Mouse (Mus musculus): ENCODE results near the gene Hmgb3. TPM values are rescaled to one million over a fixed set of nuclear protein-coding genes. Genes with fewer than 3 reads are reported as not detected.
"Not testable (repeated sequence)": the region's sequence is repeated elsewhere in the genome, so short reads cannot be mapped to it uniquely, and the experiment has no call there.

The Hmgb3 gene
- 648 and 679 TPM in 2 replicates for polyA plus RNA-seq (2016; fragmentation: Nextera tagmentation; extraction: Ambion mirVana)

DNA sequence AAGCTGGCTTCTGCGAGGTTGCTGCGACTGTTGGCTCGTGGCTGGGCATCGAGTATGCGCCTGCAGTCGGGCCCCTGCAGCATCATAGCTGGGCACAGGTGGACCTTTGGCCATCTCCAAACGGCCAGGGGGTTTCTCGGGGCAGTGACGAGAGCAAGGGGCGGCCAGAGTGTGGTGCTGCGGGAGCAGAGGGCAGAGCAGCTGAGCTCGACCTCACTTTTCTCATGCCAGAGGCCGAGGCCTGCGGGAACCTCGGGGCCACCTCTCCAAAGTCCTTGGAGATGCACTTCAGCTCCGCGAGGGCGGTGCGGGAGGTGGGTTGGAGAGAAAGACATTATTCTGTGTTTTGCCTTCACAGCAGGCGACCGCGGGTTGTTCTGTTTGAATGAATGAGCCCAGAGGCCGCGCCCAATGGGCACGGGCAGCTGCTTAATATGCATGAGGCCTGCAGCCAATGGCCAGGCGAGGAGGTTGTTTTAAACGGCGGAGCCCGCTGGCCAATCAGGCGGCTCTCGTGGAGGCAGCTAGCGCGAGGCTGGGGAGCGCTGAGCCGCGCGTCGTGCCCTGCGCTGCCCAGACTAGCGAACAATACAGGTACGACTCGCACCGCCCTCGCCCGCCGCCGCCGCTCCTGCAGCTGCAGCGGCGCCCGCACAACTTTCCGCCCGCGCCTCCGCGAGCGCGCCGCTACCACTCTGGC lies at the start of gene Hmgb3:
Gene Hmgb3, plus strand, starts transcription at position 504 of the 700 bp plus-strand sequence.
- Histone ChIP-seq H3K9me3 (no peaks in the 10 kb centered on the region), H3K9ac (peak within 1 kb of the TSS; percentile 97), H3K4me3 (peak within 1 kb of the TSS; percentile 69), H3K4me1 (no peaks in the 10 kb centered on the region), H3K4me2 (replicated peaks) (peak within 1 kb of the TSS; percentile 59), H3K27ac (peak within 1 kb of the TSS; percentile 95), H3K36me3 (peaks cover 3% of the 10 kb centered on the region), H3K27me3 (replicated peaks) (no peaks in the 10 kb centered on the region)
- peak; percentile 96 for ATAC-seq (ENCODE audit: low FRiP score, low read depth)
- 23% methylated on average over 50 of the region's 59 CpGs for WGBS

DNA sequence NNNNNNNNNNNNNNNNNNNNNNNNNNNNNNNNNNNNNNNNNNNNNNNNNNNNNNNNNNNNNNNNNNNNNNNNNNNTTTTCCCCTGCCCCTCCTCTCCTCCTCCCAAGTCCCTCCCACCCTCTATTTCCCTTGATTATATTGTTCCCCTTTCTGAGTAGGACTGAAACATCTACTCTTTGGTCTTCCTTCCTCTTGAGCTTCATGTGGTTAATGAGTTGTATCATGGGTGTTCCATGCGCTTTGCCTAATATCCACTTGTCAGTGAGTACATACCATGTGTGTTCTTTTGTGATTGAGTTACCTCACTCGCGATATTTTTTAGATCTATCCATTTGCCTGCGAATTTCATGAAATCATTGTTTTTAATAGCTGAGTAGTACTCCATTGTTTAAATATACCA lies 49.1 kb upstream of the Hmgb3 start:
- ATAC-seq (ENCODE audit: low FRiP score, low read depth); H3K27ac ChIP-seq; H3K4me2 ChIP-seq (replicated peaks); H3K4me3 ChIP-seq; H3K9ac ChIP-seq; H3K27me3 ChIP-seq (replicated peaks); H3K4me1 ChIP-seq; H3K36me3 ChIP-seq; H3K9me3 ChIP-seq: not testable (repeated sequence)
- 91% methylated on average over 4 of the region's 4 CpGs for WGBS

DNA sequence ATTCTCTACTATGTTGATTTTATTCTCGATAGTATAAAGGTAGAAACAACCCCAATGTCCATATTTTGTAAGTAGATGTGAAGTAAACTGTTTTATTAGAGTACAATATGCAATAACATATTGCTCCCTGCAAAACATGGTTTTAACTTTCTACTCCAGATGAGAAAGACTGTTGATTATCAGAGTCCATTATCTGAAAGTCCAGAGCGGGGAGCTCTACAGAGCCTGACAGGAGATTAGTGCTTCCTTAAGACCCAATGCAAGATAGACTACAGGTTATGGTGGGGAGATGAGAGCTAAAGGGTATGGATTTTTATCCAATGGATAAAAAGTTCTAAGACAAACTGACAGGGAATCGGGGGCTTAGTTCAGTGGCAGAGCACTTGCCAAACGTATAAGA lies 36.5 kb upstream of the Hmgb3 start:
- H3K4me1 ChIP-seq = no peaks in the 10 kb centered on the region
- no peak overlapping the region for H3K9ac ChIP-seq
- ATAC-seq (ENCODE audit: low FRiP score, low read depth) = no peak
- H3K4me2 ChIP-seq (replicated peaks) = no peak overlapping the region
- no peak overlapping the region for H3K27ac ChIP-seq
- no peaks in the 10 kb centered on the region for H3K36me3 ChIP-seq
- no peaks in the 10 kb centered on the region for H3K27me3 ChIP-seq (replicated peaks)
- H3K9me3 ChIP-seq = no peaks in the 10 kb centered on the region
- no peak overlapping the region for H3K4me3 ChIP-seq
- WGBS = 86% methylated on average over 4 of the region's 4 CpGs

DNA sequence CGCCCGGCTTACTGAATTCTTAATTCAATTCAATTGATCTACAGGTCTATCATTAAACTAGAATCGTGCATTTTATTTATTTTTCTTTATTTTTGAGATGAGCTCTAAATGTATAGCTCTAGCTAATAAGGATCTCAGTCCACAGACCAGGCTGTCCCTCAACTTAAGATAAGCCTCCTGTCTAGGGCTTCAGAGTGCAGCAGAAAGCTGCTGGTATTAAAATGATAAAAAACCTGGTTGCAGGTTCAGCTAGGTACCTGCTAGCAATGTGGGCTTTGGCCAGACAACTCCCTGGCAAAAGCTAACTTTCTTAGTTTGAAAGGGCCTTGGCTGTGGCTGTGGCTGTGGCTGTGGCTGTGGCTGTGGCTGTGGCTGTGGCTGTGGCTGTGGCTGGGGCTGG lies 32.8 kb upstream of the Hmgb3 start:
- WGBS = 94% methylated on average over 3 of the region's 3 CpGs
- Histone ChIP-seq H3K4me2 (replicated peaks) (no peak overlapping the region), H3K27me3 (replicated peaks) (no peaks in the 10 kb centered on the region), H3K9ac (no peak overlapping the region), H3K9me3 (no peaks in the 10 kb centered on the region), H3K4me3 (no peak overlapping the region), H3K27ac (no peak overlapping the region), H3K36me3 (no peaks in the 10 kb centered on the region), H3K4me1 (no peaks in the 10 kb centered on the region)
- no peak for ATAC-seq (ENCODE audit: low FRiP score, low read depth)

DNA sequence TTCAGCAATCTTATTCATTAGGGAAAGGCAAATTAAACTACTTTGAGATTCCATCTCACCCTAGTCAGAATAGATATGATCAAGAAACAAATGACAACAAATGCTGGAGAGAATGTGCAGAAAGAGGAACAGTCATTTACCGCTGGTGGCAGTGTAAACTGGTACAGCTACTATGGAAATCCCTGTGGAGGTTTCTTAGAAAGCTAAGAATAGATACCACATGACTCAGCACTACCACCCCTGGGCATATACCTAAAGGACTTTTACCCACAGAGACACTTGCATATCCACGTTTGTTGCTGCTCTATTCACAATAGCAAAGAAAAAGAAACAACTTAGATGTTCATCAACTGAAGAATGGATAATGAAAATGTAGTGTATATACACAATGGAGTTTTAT lies 31.4 kb upstream of the Hmgb3 start:
- 77% methylated on average over 2 of the region's 2 CpGs for WGBS
- no peak overlapping the region for H3K9ac ChIP-seq

DNA sequence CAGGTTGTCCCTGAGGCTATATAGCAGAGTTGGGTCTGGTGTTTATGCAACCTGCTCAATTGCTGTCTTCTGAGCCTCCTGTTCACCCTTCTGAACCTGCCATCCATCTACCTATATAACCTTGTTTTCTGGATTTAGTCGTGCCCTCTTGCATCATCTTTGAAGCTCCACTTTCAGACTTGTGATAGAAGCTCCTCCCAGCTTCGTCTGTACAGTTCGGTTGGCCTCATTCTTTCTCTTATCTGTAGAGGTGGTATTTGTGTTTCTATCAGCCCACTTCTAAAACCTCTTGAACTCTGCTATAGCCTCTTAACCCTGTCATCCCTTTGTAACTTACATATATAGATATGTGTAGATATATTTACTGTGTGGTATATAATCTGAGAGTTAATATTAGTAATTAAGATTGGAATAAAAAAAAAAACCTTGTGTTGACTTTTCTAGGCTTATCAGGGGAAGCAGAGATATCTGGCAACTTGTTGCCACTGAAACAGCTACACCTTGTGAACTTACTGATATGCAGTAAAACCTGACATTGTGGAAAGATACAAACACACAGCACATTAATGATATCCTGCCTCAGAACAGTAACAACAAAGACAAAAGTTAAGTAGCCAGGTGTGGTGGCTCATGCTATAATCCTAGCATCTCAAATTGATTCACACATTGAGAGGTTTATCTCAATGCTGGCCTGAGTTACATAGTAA lies 30.0 kb upstream of the Hmgb3 start:
- no peak overlapping the region for H3K27ac ChIP-seq
- 84% methylated on average over 3 of the region's 3 CpGs for WGBS
- no peaks in the 10 kb centered on the region for H3K36me3 ChIP-seq
- H3K4me2 ChIP-seq (replicated peaks) = no peak overlapping the region
- no peak overlapping the region for H3K9ac ChIP-seq
- no peaks in the 10 kb centered on the region for H3K9me3 ChIP-seq
- H3K4me1 ChIP-seq = peaks cover 3% of the 10 kb centered on the region; the same call in 1 of the 2 replicates
- H3K27me3 ChIP-seq (replicated peaks) = no peaks in the 10 kb centered on the region
- ATAC-seq (ENCODE audit: low FRiP score, low read depth) = no peak
- no peak overlapping the region for H3K4me3 ChIP-seq

More for the DNA sequence above, 31.4 kb upstream of the Hmgb3 start:
- no peak for ATAC-seq (ENCODE audit: low FRiP score, low read depth)
- no peak overlapping the region for H3K4me3 ChIP-seq
- H3K36me3 ChIP-seq = no peaks in the 10 kb centered on the region
- no peak overlapping the region for H3K4me2 ChIP-seq (replicated peaks)
- no peaks in the 10 kb centered on the region for H3K9me3 ChIP-seq
- no peaks in the 10 kb centered on the region for H3K27me3 ChIP-seq (replicated peaks)
- H3K4me1 ChIP-seq = peaks cover 3% of the 10 kb centered on the region; the same call in 1 of the 2 replicates
- H3K27ac ChIP-seq = no peak overlapping the region

DNA sequence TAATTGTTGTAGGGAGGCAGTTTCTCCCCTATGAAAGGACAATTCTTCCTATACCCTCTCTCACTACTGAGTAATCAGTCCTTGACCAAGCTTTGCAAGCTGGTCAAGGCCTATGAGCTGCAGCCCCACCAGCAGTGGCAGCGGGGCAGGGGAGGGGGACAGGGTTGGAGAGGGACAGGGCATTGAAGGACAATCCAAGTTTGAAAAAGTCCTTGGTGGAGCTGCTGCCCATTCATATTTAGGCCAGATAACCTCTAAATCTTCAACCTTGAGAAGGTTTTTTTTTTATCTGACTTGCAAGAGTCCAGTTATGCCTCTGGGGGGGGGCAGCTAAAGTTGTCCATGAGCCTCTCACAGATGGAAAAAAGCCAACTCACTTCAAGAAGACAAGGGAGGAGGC lies 28.3 kb upstream of the Hmgb3 start:
- Histone ChIP-seq H3K4me1 (peaks cover 3% of the 10 kb centered on the region; the same call in 1 of the 2 replicates), H3K36me3 (no peaks in the 10 kb centered on the region), H3K27me3 (replicated peaks) (no peaks in the 10 kb centered on the region), H3K4me3 (no peak overlapping the region), H3K4me2 (replicated peaks) (no peak overlapping the region), H3K27ac (no peak overlapping the region), H3K9ac (no peak overlapping the region), H3K9me3 (no peaks in the 10 kb centered on the region)
- no peak for ATAC-seq (ENCODE audit: low FRiP score, low read depth)
- 83% methylated on average over 1 of the region's 1 CpGs for WGBS

DNA sequence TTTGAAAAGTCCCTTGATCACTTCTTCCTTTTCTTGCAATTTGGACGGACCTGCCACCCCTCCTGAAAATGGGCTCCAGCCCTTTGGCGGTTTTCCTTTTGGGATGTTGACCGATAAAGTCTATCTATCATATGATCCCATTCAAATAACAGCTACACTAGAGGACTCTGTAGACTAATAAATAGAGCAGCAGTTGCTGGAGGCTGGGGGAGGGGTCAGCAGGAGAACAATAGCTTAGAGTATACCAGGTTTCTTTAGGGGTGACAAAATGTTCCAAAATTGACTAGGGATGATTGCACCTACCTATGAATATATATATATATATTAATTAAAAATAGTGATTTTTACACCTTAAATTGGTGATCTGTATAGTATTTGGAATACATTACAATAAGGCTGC lies 27.6 kb upstream of the Hmgb3 start:
- peak; percentile 75 for ATAC-seq (ENCODE audit: low FRiP score, low read depth)
- Histone ChIP-seq H3K27ac (no peak overlapping the region), H3K9me3 (no peaks in the 10 kb centered on the region), H3K4me2 (replicated peaks) (no peak overlapping the region), H3K4me1 (peaks cover 3% of the 10 kb centered on the region; the same call in 1 of the 2 replicates), H3K9ac (no peak overlapping the region), H3K4me3 (no peak overlapping the region), H3K27me3 (replicated peaks) (no peaks in the 10 kb centered on the region), H3K36me3 (no peaks in the 10 kb centered on the region)
- 58% methylated on average over 3 of the region's 3 CpGs for WGBS

DNA sequence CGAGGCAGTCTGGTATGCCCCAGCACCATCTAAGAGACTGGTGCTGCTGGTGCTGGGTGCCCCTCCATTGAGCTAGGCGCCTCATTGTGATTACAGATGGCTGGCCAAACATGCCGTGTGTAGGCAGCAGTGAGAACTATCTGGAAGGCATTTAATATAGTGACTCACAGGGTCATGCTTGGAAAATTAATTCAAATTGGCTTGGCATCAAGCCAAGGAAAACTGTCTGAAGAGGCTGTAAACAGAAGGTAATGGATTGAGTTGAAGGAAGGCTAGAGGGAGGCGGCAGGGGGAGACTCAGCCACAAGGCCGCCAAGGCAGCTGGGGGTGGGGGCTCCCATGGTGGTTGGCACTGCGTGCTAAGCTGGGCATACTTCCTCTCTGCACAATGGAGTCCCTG lies 27.1 kb upstream of the Hmgb3 start:
- no peaks in the 10 kb centered on the region for H3K9me3 ChIP-seq
- H3K27me3 ChIP-seq (replicated peaks) = no peaks in the 10 kb centered on the region
- H3K4me2 ChIP-seq (replicated peaks) = no peak overlapping the region
- no peak overlapping the region for H3K9ac ChIP-seq
- 48% methylated on average over 6 of the region's 6 CpGs for WGBS
- H3K36me3 ChIP-seq = no peaks in the 10 kb centered on the region
- peaks cover 3% of the 10 kb centered on the region; the same call in 1 of the 2 replicates for H3K4me1 ChIP-seq
- H3K27ac ChIP-seq = no peak overlapping the region
- peak; percentile 93 for ATAC-seq (ENCODE audit: low FRiP score, low read depth)
- H3K4me3 ChIP-seq = no peak overlapping the region

DNA sequence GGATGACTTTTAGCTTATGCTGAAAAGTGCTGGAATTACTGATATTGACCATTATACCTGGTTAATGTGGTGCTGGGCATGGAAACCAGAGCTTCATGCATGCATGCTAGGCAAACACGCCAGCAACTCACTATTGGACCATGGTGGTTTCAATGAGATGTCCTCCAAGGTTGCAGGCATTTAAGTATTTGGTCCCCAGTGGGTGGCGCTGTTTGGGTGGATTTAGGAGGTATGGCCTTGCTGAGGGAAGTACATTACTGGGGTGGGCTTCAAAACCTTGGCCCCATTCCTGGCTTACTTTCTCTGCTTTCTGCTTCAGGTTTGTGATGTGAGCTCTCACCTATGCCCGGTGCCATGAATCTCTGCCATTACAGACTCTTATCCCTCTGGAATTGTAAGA lies 23.1 kb upstream of the Hmgb3 start:
- Histone ChIP-seq H3K9ac (no peak overlapping the region), H3K4me3 (no peak overlapping the region), H3K36me3 (no peaks in the 10 kb centered on the region), H3K4me2 (replicated peaks) (no peak overlapping the region), H3K4me1 (peaks cover 3% of the 10 kb centered on the region; the same call in 1 of the 2 replicates), H3K9me3 (no peaks in the 10 kb centered on the region), H3K27me3 (replicated peaks) (no peaks in the 10 kb centered on the region), H3K27ac (no peak overlapping the region)
- ATAC-seq (ENCODE audit: low FRiP score, low read depth) = no peak
- 74% methylated on average over 3 of the region's 3 CpGs for WGBS

DNA sequence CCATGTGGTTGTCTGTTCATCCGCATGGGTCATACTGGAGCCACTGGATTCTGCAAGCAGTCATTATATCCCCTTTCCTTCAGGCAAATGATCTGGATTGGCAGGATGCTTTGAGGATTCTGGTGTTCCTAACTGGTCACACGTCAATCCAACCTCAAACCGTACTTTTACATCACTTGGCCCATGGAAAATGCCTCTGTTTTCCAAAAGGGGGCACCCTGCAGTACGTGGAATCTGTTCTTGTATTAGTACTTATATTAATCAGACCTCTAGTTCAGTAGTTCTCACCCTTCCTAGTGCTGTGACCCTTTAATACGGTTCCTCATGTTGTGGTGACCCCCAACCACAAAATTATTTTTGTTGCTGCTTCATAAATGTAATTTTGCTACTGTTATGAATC lies 21.6 kb upstream of the Hmgb3 start:
- WGBS = 81% methylated on average over 5 of the region's 5 CpGs
- ATAC-seq (ENCODE audit: low FRiP score, low read depth) = no peak

DNA sequence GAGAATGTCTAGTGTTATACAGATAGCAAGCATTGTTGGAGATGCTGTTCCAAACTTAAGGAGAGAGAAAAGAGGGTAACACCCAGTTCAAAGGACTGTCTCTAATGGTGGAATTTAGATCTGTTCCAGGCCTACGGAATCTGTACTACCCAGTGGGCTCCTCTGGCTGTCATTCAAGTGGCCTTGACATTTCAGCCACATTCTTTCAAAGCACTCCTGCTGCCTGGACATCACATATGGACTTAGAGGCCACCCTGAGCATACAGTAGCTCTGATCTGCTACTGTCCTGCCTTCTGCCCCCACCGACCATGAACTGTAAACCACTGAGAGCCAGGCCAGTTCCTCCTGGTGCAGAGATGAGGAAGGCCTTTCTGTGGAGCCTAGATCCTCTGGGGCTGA lies 17.9 kb upstream of the Hmgb3 start:
- H3K36me3 ChIP-seq = no peaks in the 10 kb centered on the region
- WGBS = 68% methylated on average over 2 of the region's 2 CpGs

More for the DNA sequence above, 21.6 kb upstream of the Hmgb3 start:
- H3K9ac ChIP-seq = no peak overlapping the region
- H3K9me3 ChIP-seq = no peaks in the 10 kb centered on the region
- H3K4me1 ChIP-seq = no peaks in the 10 kb centered on the region
- H3K4me3 ChIP-seq = no peak overlapping the region
- no peaks in the 10 kb centered on the region for H3K36me3 ChIP-seq
- H3K27me3 ChIP-seq (replicated peaks) = no peaks in the 10 kb centered on the region
- H3K4me2 ChIP-seq (replicated peaks) = no peak overlapping the region
- H3K27ac ChIP-seq = no peak overlapping the region

More for the DNA sequence above, 17.9 kb upstream of the Hmgb3 start:
- H3K9me3 ChIP-seq = no peaks in the 10 kb centered on the region
- no peak overlapping the region for H3K4me3 ChIP-seq
- ATAC-seq (ENCODE audit: low FRiP score, low read depth) = no peak
- H3K4me2 ChIP-seq (replicated peaks) = no peak overlapping the region
- no peaks in the 10 kb centered on the region for H3K4me1 ChIP-seq
- no peak overlapping the region for H3K9ac ChIP-seq
- no peak overlapping the region for H3K27ac ChIP-seq
- H3K27me3 ChIP-seq (replicated peaks) = no peaks in the 10 kb centered on the region
